Mouse (Mus musculus) lung, embryonic 16.5 days (tissue): ENCODE results near the gene Fos. TPM values are rescaled to one million over a fixed set of nuclear protein-coding genes. Genes with fewer than 3 reads are reported as not detected.

Source experiments
- ATAC-seq: fragments of 200-750 bp; cut with Nextera tagmentation; 2 replicates; pipeline ENCODE4 v1.8.0; 2017; ENCODE audit warnings: low read depth, mild to moderate bottlenecking, moderate library complexity
- H3K27ac ChIP-seq: fragments of 300-500 bp; sonication (generic); 2 replicates; pipeline ENCODE4 v1.5.1; 2014; ENCODE audit warnings: mild to moderate bottlenecking, control low read depth, low read length
- H3K27me3 ChIP-seq: fragments of 300-500 bp; sonication (generic); 2 replicates; pipeline ENCODE4 v1.6.1; 2014; ENCODE audit warnings: low read depth, low read length, mixed read lengths; ENCODE audit not compliant: control insufficient read depth, insufficient read depth
- H3K36me3 ChIP-seq: fragments of 300-500 bp; sonication (generic); 2 replicates; pipeline ENCODE4 v1.6.1; 2014; ENCODE audit warnings: low read length; ENCODE audit not compliant: control insufficient read depth, insufficient read depth
- H3K4me1 ChIP-seq: fragments of 300-500 bp; sonication (generic); replicated peaks from 2 replicates; pipeline ENCODE4 v1.6.1; 2014; ENCODE audit warnings: low read length, mixed read lengths; ENCODE audit not compliant: control insufficient read depth, insufficient read depth
- H3K4me2 ChIP-seq: fragments of 300-500 bp; sonication (generic); 2 replicates; pipeline ENCODE4 v1.6.1; 2014; ENCODE audit warnings: low read depth, low read length, control low read depth
- H3K4me3 ChIP-seq: fragments of 300-500 bp; sonication (generic); 2 replicates; pipeline ENCODE4 v1.5.1; 2014; ENCODE audit warnings: mild to moderate bottlenecking, low read length, control low read depth
- H3K9ac ChIP-seq: fragments of 300-500 bp; sonication (generic); 2 replicates; pipeline ENCODE4 v1.6.1; 2014; ENCODE audit warnings: low read length, control low read depth
- H3K9me3 ChIP-seq: fragments of 300-500 bp; sonication (generic); 2 replicates; pipeline ENCODE4 v1.6.1; 2016; ENCODE audit warnings: low read length; ENCODE audit not compliant: control insufficient read depth
- WGBS: fragments of 180-500 bp; shearing (Covaris S2); extraction: QIAGEN DNeasy Blood & Tissue Kit; methylation state at CpG from one replicate; pipeline ENCODE4 v1.1.7; 2014; 5-methylcytosine and 5-hydroxymethylcytosine counted together
- polyA plus RNA-seq: library from polyadenylated mRNA; unstranded; fragments of >200 nt; fragmentation: Nextera tagmentation; extraction: Ambion mirVana; gene quantifications from 2 replicates; pipeline ENCODE4 v1.2.1, GENCODE M21; 2015

Fos gene
- polyA plus RNA-seq, 1 experiment from 2014 or later: 6.8 TPM

DNA sequence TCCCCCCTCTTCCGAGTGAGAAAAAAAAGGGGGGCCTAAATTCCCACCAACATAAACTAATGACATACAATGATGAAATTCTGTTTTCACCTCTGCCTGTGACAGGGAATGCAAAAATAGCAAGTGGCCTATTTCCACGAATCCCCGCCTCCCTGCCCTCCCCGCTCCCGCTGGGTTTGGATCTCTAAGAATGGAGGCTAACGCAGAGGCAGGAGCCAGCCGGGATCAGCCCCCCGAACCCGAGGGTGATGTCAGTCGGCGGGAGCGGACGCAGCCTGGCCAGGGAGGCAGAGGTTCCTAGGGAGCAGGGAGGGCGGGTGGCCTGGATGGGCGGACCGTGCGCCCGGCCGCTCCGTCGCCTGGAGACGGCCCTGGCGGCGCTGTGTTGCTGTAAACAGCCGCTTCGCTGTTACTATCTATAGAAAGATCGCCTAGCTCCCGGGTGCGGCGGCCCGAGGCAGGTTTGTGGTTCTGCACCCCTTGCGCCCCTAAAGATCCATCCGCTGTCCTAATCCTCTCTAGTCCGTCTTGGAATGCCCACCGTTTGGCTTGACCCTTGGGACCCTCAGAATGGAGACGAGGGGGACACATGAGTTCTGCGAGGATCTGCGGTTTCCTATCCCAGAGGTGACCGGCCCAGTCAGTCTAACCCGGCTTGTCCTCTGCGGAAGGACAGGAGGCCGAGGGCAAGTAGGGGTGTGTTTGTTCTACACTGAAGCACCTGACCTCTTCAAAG, 1.6 kb upstream of the Fos start:
- no peaks in the 10 kb centered on the region for H3K9me3 ChIP-seq
- WGBS: 1% methylated on average over 42 of the region's 42 CpGs
- ATAC-seq: peak; percentile 80
- peak overlapping the region; percentile 89 for H3K4me2 ChIP-seq
- no peaks in the 10 kb centered on the region for H3K36me3 ChIP-seq
- H3K4me1 ChIP-seq: peaks cover 27% of the 10 kb centered on the region
- H3K4me3 ChIP-seq: peak overlapping the region; percentile 57
- H3K27ac ChIP-seq: peak overlapping the region; percentile 82
- peak overlapping the region; percentile 71 for H3K9ac ChIP-seq
- peaks cover 18% of the 10 kb centered on the region for H3K27me3 ChIP-seq

- peak overlapping the region; percentile 89 for H3K4me2 ChIP-seq
- no peaks in the 10 kb centered on the region for H3K36me3 ChIP-seq
- peak overlapping the region; percentile 82 for H3K27ac ChIP-seq
- H3K27me3 ChIP-seq: peaks cover 18% of the 10 kb centered on the region
- peaks cover 27% of the 10 kb centered on the region for H3K4me1 ChIP-seq
- H3K9me3 ChIP-seq: no peaks in the 10 kb centered on the region
- WGBS: under 1% methylated on average over 22 of the region's 23 CpGs
- ATAC-seq: no peak
- peak overlapping the region; percentile 71 for H3K9ac ChIP-seq
- H3K4me3 ChIP-seq: peak overlapping the region; percentile 57
Measured at GRCm38 (mm10) chr12:85472656-85473410, 857 bp upstream of the Fos start.

DNA sequence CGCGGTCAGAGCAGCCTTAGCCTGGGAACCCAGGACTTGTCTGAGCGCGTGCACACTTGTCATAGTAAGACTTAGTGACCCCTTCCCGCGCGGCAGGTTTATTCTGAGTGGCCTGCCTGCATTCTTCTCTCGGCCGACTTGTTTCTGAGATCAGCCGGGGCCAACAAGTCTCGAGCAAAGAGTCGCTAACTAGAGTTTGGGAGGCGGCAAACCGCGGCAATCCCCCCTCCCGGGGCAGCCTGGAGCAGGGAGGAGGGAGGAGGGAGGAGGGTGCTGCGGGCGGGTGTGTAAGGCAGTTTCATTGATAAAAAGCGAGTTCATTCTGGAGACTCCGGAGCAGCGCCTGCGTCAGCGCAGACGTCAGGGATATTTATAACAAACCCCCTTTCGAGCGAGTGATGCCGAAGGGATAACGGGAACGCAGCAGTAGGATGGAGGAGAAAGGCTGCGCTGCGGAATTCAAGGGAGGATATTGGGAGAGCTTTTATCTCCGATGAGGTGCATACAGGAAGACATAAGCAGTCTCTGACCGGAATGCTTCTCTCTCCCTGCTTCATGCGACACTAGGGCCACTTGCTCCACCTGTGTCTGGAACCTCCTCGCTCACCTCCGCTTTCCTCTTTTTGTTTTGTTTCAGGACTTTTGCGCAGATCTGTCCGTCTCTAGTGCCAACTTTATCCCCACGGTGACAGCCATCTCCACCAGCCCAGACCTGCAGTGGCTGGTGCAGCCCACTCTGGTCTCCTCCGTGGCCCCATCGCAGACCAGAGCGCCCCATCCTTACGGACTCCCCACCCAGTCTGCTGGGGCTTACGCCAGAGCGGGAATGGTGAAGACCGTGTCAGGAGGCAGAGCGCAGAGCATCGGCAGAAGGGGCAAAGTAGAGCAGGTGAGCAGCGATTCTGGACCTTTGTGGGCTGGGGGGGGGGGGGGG, 875 bp downstream of the Fos start:
- Histone ChIP-seq H3K9me3 (no peaks in the 10 kb centered on the region), H3K4me2 (peak overlapping the region; percentile 89), H3K27me3 (peaks cover 18% of the 10 kb centered on the region), H3K9ac (peak overlapping the region; percentile 71), H3K4me1 (peaks cover 27% of the 10 kb centered on the region), H3K27ac (peak overlapping the region; percentile 53), H3K4me3 (peak overlapping the region; percentile 57), H3K36me3 (no peaks in the 10 kb centered on the region)
- ATAC-seq: peak; percentile 15; the same call in 1 of the 2 replicates
- under 1% methylated on average over 49 of the region's 49 CpGs for WGBS

- peak overlapping the region; percentile 57 for H3K4me3 ChIP-seq
- peaks cover 18% of the 10 kb centered on the region for H3K27me3 ChIP-seq
- no peak overlapping the region for H3K9ac ChIP-seq
- no peaks in the 10 kb centered on the region for H3K9me3 ChIP-seq
- H3K36me3 ChIP-seq: no peaks in the 10 kb centered on the region
- H3K4me2 ChIP-seq: peak overlapping the region; percentile 89
- WGBS: 19% methylated on average over 15 of the region's 16 CpGs
- H3K27ac ChIP-seq: no peak overlapping the region
- H3K4me1 ChIP-seq: peaks cover 27% of the 10 kb centered on the region
- ATAC-seq: no peak
Measured at GRCm38 (mm10) chr12:85475232-85475919, 1.7 kb downstream of the Fos start.

GRCm38 (mm10) chr12:85475920-85476828, 2.5 kb downstream of the Fos start:
- H3K9me3 ChIP-seq: no peaks in the 10 kb centered on the region
- H3K27me3 ChIP-seq: peaks cover 18% of the 10 kb centered on the region
- no peak overlapping the region for H3K27ac ChIP-seq
- H3K4me1 ChIP-seq: peaks cover 27% of the 10 kb centered on the region
- no peaks in the 10 kb centered on the region for H3K36me3 ChIP-seq
- H3K4me2 ChIP-seq: no peak overlapping the region
- WGBS: 62% methylated on average over 23 of the region's 23 CpGs
- H3K4me3 ChIP-seq: no peak overlapping the region
- ATAC-seq: no peak
- H3K9ac ChIP-seq: no peak overlapping the region

DNA sequence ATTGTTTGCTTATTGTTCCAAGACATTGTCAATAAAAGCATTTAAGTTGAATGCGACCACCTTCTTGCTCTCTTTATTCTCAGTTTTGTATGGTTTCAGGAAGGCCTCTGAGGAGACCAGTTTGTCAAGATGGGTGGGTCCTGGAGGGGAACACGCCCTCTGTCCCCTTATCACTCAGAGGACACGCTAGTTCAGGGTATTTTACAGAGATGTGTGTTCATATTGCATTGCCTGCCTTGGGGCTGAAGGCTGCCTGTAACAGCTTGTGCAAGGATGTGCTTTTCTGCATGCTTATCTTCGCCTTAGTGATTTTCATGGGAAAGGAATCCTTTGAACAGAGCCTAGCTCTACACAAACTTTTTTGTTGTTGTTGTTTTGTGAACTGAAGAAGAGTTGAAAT, 3.5 kb downstream of the Fos start:
- H3K4me3 ChIP-seq: no peak overlapping the region
- H3K9me3 ChIP-seq: no peaks in the 10 kb centered on the region
- no peaks in the 10 kb centered on the region for H3K36me3 ChIP-seq
- H3K9ac ChIP-seq: no peak overlapping the region
- no peak overlapping the region for H3K27ac ChIP-seq
- peaks cover 18% of the 10 kb centered on the region for H3K27me3 ChIP-seq
- H3K4me1 ChIP-seq: peaks cover 20% of the 10 kb centered on the region
- no peak for ATAC-seq
- 71% methylated on average over 4 of the region's 4 CpGs for WGBS
- H3K4me2 ChIP-seq: no peak overlapping the region

DNA sequence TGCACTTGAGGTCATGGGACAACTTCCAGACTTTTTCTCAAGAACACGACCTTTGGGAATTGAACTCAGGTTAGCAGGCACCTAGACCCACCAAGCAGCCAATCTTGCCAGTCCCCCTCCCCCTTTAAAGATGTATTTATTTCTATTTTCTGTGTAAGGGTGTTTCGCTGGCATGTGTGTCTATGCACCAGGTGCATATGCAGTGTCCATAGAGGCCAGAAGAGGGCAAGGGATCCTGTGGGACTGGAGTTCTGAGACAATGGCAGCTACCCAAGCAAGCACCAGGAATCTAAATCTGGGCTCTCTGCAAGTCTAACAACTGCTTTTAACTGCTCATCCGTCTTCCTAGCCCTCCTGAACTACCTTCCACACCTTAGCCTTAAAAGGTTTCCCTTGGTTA, 4.1 kb downstream of the Fos start:
- WGBS: 75% methylated on average over 3 of the region's 3 CpGs
- H3K4me2 ChIP-seq: no peak overlapping the region
- no peak overlapping the region for H3K9ac ChIP-seq
- H3K27ac ChIP-seq: no peak overlapping the region
- peaks cover 14% of the 10 kb centered on the region for H3K4me1 ChIP-seq
- H3K27me3 ChIP-seq: peaks cover 18% of the 10 kb centered on the region
- no peak for ATAC-seq
- H3K4me3 ChIP-seq: no peak overlapping the region
- no peaks in the 10 kb centered on the region for H3K9me3 ChIP-seq
- no peaks in the 10 kb centered on the region for H3K36me3 ChIP-seq

GRCm38 (mm10) chr12:85478696-85479095, 5.0 kb downstream of the Fos start:
- Histone ChIP-seq H3K27me3 (peaks cover 18% of the 10 kb centered on the region), H3K4me1 (peaks cover 11% of the 10 kb centered on the region), H3K4me3 (no peak overlapping the region), H3K9ac (no peak overlapping the region), H3K36me3 (no peaks in the 10 kb centered on the region), H3K4me2 (no peak overlapping the region), H3K27ac (no peak overlapping the region), H3K9me3 (no peaks in the 10 kb centered on the region)
- WGBS: 67% methylated on average over 7 of the region's 7 CpGs
- ATAC-seq: no peak
